Mouse (Mus musculus) MEL-GATA-1-ER (cell line): ENCODE results near the gene Ocrl.

Experiments
- DNase-seq: peaks from one replicate; pipeline ENCODE4 v3.0.0-alpha.2; 2012; ENCODE audit warnings: low read depth; ENCODE audit errors: extremely low read depth

The Ocrl gene

GRCm38 (mm10) chrX:47912306-47912792, at the start of gene Ocrl:
Gene Ocrl (plus strand): TSS chrX:47912387.
- DNase-seq: no peak

- DNase-seq: peak; percentile 51
Observed at GRCm38 (mm10) chrX:47880052-47880451, 32.1 kb upstream of the Ocrl start.

GRCm38 (mm10) chrX:47882813-47883212, 29.4 kb upstream of the Ocrl start:
- DNase-seq: no peak

GRCm38 (mm10) chrX:47887401-47887800, 24.8 kb upstream of the Ocrl start:
- no peak for DNase-seq

GRCm38 (mm10) chrX:47891243-47891906, 20.8 kb upstream of the Ocrl start:
- no peak for DNase-seq

- DNase-seq: no peak
Observed at GRCm38 (mm10) chrX:47891907-47892430, 20.2 kb upstream of the Ocrl start.

- DNase-seq: no peak
Observed at GRCm38 (mm10) chrX:47892431-47893024, 19.7 kb upstream of the Ocrl start, which contains the start of gene Smarca1. Gene Smarca1 (minus strand): TSS chrX:47892974.

- DNase-seq: peak; percentile 89
Observed at GRCm38 (mm10) chrX:47912904-47913542, 836 bp downstream of the Ocrl start.

- no peak for DNase-seq
Observed at GRCm38 (mm10) chrX:47913543-47913938, 1.4 kb downstream of the Ocrl start.

- DNase-seq: no peak
Observed at GRCm38 (mm10) chrX:47916831-47917230, 4.6 kb downstream of the Ocrl start.

- no peak for DNase-seq
Observed at GRCm38 (mm10) chrX:47920541-47920940, 8.4 kb downstream of the Ocrl start.

- DNase-seq: peak; percentile 30
Observed at GRCm38 (mm10) chrX:47927981-47928380, 15.8 kb downstream of the Ocrl start.

- DNase-seq: no peak
Observed at GRCm38 (mm10) chrX:47930449-47930848, 18.3 kb downstream of the Ocrl start.

GRCm38 (mm10) chrX:47934352-47934751, 22.2 kb downstream of the Ocrl start:
- peak; percentile 19 for DNase-seq

GRCm38 (mm10) chrX:47936885-47937284, 24.7 kb downstream of the Ocrl start:
- no peak for DNase-seq

- no peak for DNase-seq
Observed at GRCm38 (mm10) chrX:47937740-47938139, 25.6 kb downstream of the Ocrl start.

- DNase-seq: no peak
Observed at GRCm38 (mm10) chrX:47949729-47950128, 37.5 kb downstream of the Ocrl start.

GRCm38 (mm10) chrX:47962579-47962978, 50.4 kb downstream of the Ocrl start:
- DNase-seq: no peak

- no peak for DNase-seq
Observed at GRCm38 (mm10) chrX:47970371-47970770, 58.2 kb downstream of the Ocrl start.

- DNase-seq: no peak
Observed at GRCm38 (mm10) chrX:47970864-47971263, 58.7 kb downstream of the Ocrl start.

GRCm38 (mm10) chrX:47971366-47972128, 59.4 kb downstream of the Ocrl start:
- no peak for DNase-seq
